In genomic region chr4:154907833-154908232, GRCm38 (mm10) we compare ENCODE assay signal across 8 mouse cellular contexts. TPM values are rescaled to one million over a fixed set of nuclear protein-coding genes. Genes with fewer than 3 reads are reported as not detected.
DNase-seq lines count a peak whose midpoint lies in the region; ATAC-seq and TF ChIP-seq lines count a peak whose summit lies in the region.

No protein-coding gene starts in this region.

- DNase-seq in ES-CJ7 (ENCODE audit: low read depth, low spot score), result peak; percentile 80
- DNase-seq in brain, embryonic 18.5 days (ENCODE audit: low read depth, low spot score), result peak; percentile 32
- peak; percentile 79 to 84 for DNase-seq in heart, postnatal 10 days
- peak; percentile 77 to 89 for DNase-seq in kidney, postnatal 36 days
- DNase-seq in liver, embryonic 14.5 days (ENCODE audit: low read depth in 3 of 3, low spot score in 3 of 3), result peak; percentile 76 to 83 (median 77)
- DNase-seq in neural tube, embryonic 11.5 days (ENCODE audit: low spot score), result peak; percentile 80
- peak; percentile 85 for DNase-seq in testis, postnatal 10 days (ENCODE audit: low spot score)

- H3K4me3 ChIP-seq in liver, embryonic 14.5 days (ENCODE audit: insufficient read depth in 1 of 2, low read depth in 2 of 2, low read length in 2 of 2), result no peak overlapping the region
- no peak overlapping the region for H3K4me3 ChIP-seq in neural tube, embryonic 11.5 days (ENCODE audit: low read depth, low read length)

- no peak for TF ChIP-seq EP300 in liver, embryonic 14.5 days (IDR thresholded peaks at IDR 0.05; ENCODE audit: low read depth)

- H3K27ac ChIP-seq in liver, embryonic 14.5 days, result peak overlapping the region; percentile 72
- no peak overlapping the region for H3K27ac ChIP-seq in neural tube, embryonic 11.5 days (ENCODE audit: low read depth, low read length)

- no peaks in the 10 kb centered on the region for H3K9me3 ChIP-seq in liver, embryonic 14.5 days (ENCODE audit: control insufficient read depth, low read length)
- H3K9me3 ChIP-seq in neural tube, embryonic 11.5 days (ENCODE audit: control insufficient read depth, low read length), result no peaks in the 10 kb centered on the region

- no peaks in the 10 kb centered on the region for H3K36me3 ChIP-seq in liver, embryonic 14.5 days (replicated peaks; ENCODE audit: control insufficient read depth, insufficient read depth, low read depth)
- no peaks in the 10 kb centered on the region for H3K36me3 ChIP-seq in neural tube, embryonic 11.5 days (ENCODE audit: control insufficient read depth, insufficient read depth, low read length)

- H3K4me1 ChIP-seq in liver, embryonic 14.5 days (replicated peaks; ENCODE audit: control insufficient read depth in 2 of 2, insufficient read depth in 2 of 2, low read length in 1 of 2), result peaks cover 52 to 56% of the 10 kb centered on the region in 2 experiments
- no peaks in the 10 kb centered on the region for H3K4me1 ChIP-seq in neural tube, embryonic 11.5 days (ENCODE audit: control insufficient read depth, insufficient read depth, low read length)

- H3K27me3 ChIP-seq in liver, embryonic 14.5 days (ENCODE audit: control insufficient read depth, insufficient read depth, low read length), result no peaks in the 10 kb centered on the region
- H3K27me3 ChIP-seq in neural tube, embryonic 11.5 days (ENCODE audit: control insufficient read depth, insufficient read depth, low read length), result no peaks in the 10 kb centered on the region

- H3K4me2 ChIP-seq in liver, embryonic 14.5 days (ENCODE audit: low read depth), result peak overlapping the region; percentile 36
- no peak overlapping the region for H3K4me2 ChIP-seq in neural tube, embryonic 11.5 days (ENCODE audit: low read depth)

- peak; percentile 63 for ATAC-seq in erythroblast, adult 5-6 weeks (replicated peaks; ENCODE audit: low FRiP score, poor library complexity, severe bottlenecking)
- no peak for ATAC-seq in liver, embryonic 14.5 days (ENCODE audit: insufficient read depth)
- ATAC-seq in neural tube, embryonic 11.5 days (ENCODE audit: insufficient read depth, low FRiP score, low TSS enrichment), result no peak

- peak; percentile 95 for TF ChIP-seq CTCF in liver, embryonic 14.5 days (IDR thresholded peaks at IDR 0.05; ENCODE audit: low read depth)

- 35% methylated on average over 17 of the region's 17 CpGs for WGBS in liver, embryonic 14.5 days (ENCODE audit: insufficient replicate concordance)
- 46% methylated on average over 17 of the region's 17 CpGs for WGBS in neural tube, embryonic 11.5 days

- H3K9ac ChIP-seq in liver, embryonic 14.5 days (replicated peaks), result peak overlapping the region; percentile 41
- H3K9ac ChIP-seq in neural tube, embryonic 11.5 days (ENCODE audit: low read length), result no peak overlapping the region

- intact Hi-C loops in heart, postnatal 10 days (cut with DNase I), result loop anchor here (1.0 to 2.0 kb wide), 2 partner anchors 30 to 37 kb away; no protein-coding TSS in a partner anchor

RNA-seq across cellular contexts. Expression of gene Fam213b, which starts 8.9 kb away (rescaled TPM):
- 3.6 and 8.8 TPM in 2 replicates for total RNA-seq in erythroblast, adult 5-6 weeks (2015; ENCODE audit: low replicate concordance)
- total RNA-seq in erythroblast, adult 5-6 weeks (2017; ENCODE audit: low replicate concordance), result 2.3 and 2.5 TPM in 2 replicates
- 10 to 100 TPM; 61.7 to 64.3 TPM for total RNA-seq in heart, postnatal 10 days (2021)
- 4.0 and 5.8 TPM in 2 replicates for polyA plus RNA-seq in liver, embryonic 14.5 days (2012; rRNA removed)
- polyA plus RNA-seq in liver, embryonic 14.5 days (2014; fragmentation: Nextera tagmentation; extraction: Ambion mirVana), result 9.3 and 9.8 TPM in 2 replicates
- polyA plus RNA-seq in neural tube, embryonic 11.5 days (2014; fragmentation: Nextera tagmentation; extraction: Ambion mirVana), result 40.2 and 42.1 TPM in 2 replicates

RNA-seq across cellular contexts. Expression of gene Tnfrsf14, which starts 20.5 kb away (rescaled TPM):
- 634 and 677 TPM in 2 replicates for total RNA-seq in erythroblast, adult 5-6 weeks (2015; ENCODE audit: low replicate concordance)
- total RNA-seq in erythroblast, adult 5-6 weeks (2017; ENCODE audit: low replicate concordance), result 775 and 846 TPM in 2 replicates
- 1 to 10 TPM; 4.1 to 5.7 TPM for total RNA-seq in heart, postnatal 10 days (2021)
- 122 and 308 TPM in 2 replicates for polyA plus RNA-seq in liver, embryonic 14.5 days (2012; rRNA removed)
- 37.0 and 38.7 TPM in 2 replicates for polyA plus RNA-seq in liver, embryonic 14.5 days (2014; fragmentation: Nextera tagmentation; extraction: Ambion mirVana)
- 0.78 and 1.1 TPM in 2 replicates for polyA plus RNA-seq in neural tube, embryonic 11.5 days (2014; fragmentation: Nextera tagmentation; extraction: Ambion mirVana)

RNA-seq across cellular contexts. Expression of gene Mmel1, which starts 38.4 kb away (rescaled TPM):
- 1.0 and 4.0 TPM in 2 replicates for total RNA-seq in erythroblast, adult 5-6 weeks (2015; ENCODE audit: low replicate concordance)
- 7.1 and 9.9 TPM in 2 replicates for total RNA-seq in erythroblast, adult 5-6 weeks (2017; ENCODE audit: low replicate concordance)
- under 1 TPM; 0.32 to 0.48 TPM for total RNA-seq in heart, postnatal 10 days (2021)
- 2.1 and 2.4 TPM in 2 replicates for polyA plus RNA-seq in liver, embryonic 14.5 days (2012; rRNA removed)
- polyA plus RNA-seq in liver, embryonic 14.5 days (2014; fragmentation: Nextera tagmentation; extraction: Ambion mirVana), result 2.7 and 2.9 TPM in 2 replicates
- polyA plus RNA-seq in neural tube, embryonic 11.5 days (2014; fragmentation: Nextera tagmentation; extraction: Ambion mirVana), result 0.50 and 0.72 TPM in 2 replicates

RNA-seq across cellular contexts. Expression of gene Hes5, which starts 52.9 kb away (rescaled TPM):
- not detected in 2 replicates for total RNA-seq in erythroblast, adult 5-6 weeks (2015; ENCODE audit: low replicate concordance)
- total RNA-seq in erythroblast, adult 5-6 weeks (2017; ENCODE audit: low replicate concordance), result not detected in 2 replicates
- not detected for total RNA-seq in heart, postnatal 10 days (2021)
- polyA plus RNA-seq in liver, embryonic 14.5 days (2012; rRNA removed), result 0.04 and 0.16 TPM in 2 replicates
- not detected in 2 replicates for polyA plus RNA-seq in liver, embryonic 14.5 days (2014; fragmentation: Nextera tagmentation; extraction: Ambion mirVana)
- polyA plus RNA-seq in neural tube, embryonic 11.5 days (2014; fragmentation: Nextera tagmentation; extraction: Ambion mirVana), result 191 and 218 TPM in 2 replicates

RNA-seq across cellular contexts. Expression of gene Pank4, which starts 56.1 kb away (rescaled TPM):
- total RNA-seq in erythroblast, adult 5-6 weeks (2015; ENCODE audit: low replicate concordance), result 11.7 and 19.6 TPM in 2 replicates
- total RNA-seq in erythroblast, adult 5-6 weeks (2017; ENCODE audit: low replicate concordance), result 11.1 and 11.2 TPM in 2 replicates
- total RNA-seq in heart, postnatal 10 days (2021), result 10 to 100 TPM; 36.5 to 36.8 TPM
- 27.9 and 32.5 TPM in 2 replicates for polyA plus RNA-seq in liver, embryonic 14.5 days (2012; rRNA removed)
- 19.5 and 21.6 TPM in 2 replicates for polyA plus RNA-seq in liver, embryonic 14.5 days (2014; fragmentation: Nextera tagmentation; extraction: Ambion mirVana)
- polyA plus RNA-seq in neural tube, embryonic 11.5 days (2014; fragmentation: Nextera tagmentation; extraction: Ambion mirVana), result 36.1 and 38.2 TPM in 2 replicates

Comparison
In these comparisons a context has a peak if more than half of its experiments do, and no peak if none do; other contexts are left out.
1. DNase-seq: peak in every context shown above with its lines; median percentile 85 in testis, postnatal 10 days; 83 in kidney, postnatal 36 days; 82 in heart, postnatal 10 days; 80 in ES-CJ7; 80 in neural tube, embryonic 11.5 days; 77 in liver, embryonic 14.5 days; 32 in brain, embryonic 18.5 days.
2. RNA of gene Fam213b, which starts 8.9 kb away (total RNA-seq): 61.7 to 64.3 TPM in heart, postnatal 10 days; 2.3 to 8.8 TPM in erythroblast, adult 5-6 weeks; every median in the first group is over 4 times any median in the second.
3. RNA of gene Tnfrsf14, which starts 20.5 kb away (total RNA-seq): 634 to 846 TPM in erythroblast, adult 5-6 weeks; 4.1 to 5.7 TPM in heart, postnatal 10 days; every median in the first group is over 10 times any median in the second.